Mouse (Mus musculus) liver, embryonic 11.5 days (tissue): ENCODE measurements around the gene Nppb. TPM values are rescaled to one million over a fixed set of nuclear protein-coding genes. Genes with fewer than 3 reads are reported as not detected.

Source experiments
- ATAC-seq: fragments of 200-750 bp; cut with Nextera tagmentation; replicated peaks from 2 replicates; pipeline ENCODE4 v1.8.0; 2017; ENCODE audit warnings: moderate number of reproducible peaks, mild to moderate bottlenecking, moderate TSS enrichment, moderate library complexity; ENCODE audit not compliant: low FRiP score
- DNase-seq: peaks from one replicate; pipeline ENCODE4 v3.0.0-alpha.2; 2017; ENCODE audit warnings: low spot score
- H3K27ac ChIP-seq: fragments of 300-500 bp; sonication (generic); 2 replicates; pipeline ENCODE4 v1.5.1; 2014; ENCODE audit warnings: mild to moderate bottlenecking, low read depth, low read length, control low read depth
- H3K27me3 ChIP-seq: fragments of 300-500 bp; sonication (generic); replicated peaks from 2 replicates; pipeline ENCODE4 v1.6.1; 2014; ENCODE audit warnings: low read length, mixed read lengths; ENCODE audit not compliant: control insufficient read depth, insufficient read depth
- H3K36me3 ChIP-seq: fragments of 300-500 bp; sonication (generic); 2 replicates; pipeline ENCODE4 v1.6.1; 2014; ENCODE audit warnings: mild to moderate bottlenecking, low read length, moderate library complexity, mixed read lengths; ENCODE audit not compliant: control insufficient read depth, insufficient read depth
- H3K4me1 ChIP-seq: fragments of 300-500 bp; sonication (generic); replicated peaks from 2 replicates; pipeline ENCODE4 v1.6.1; 2014; ENCODE audit warnings: low read length, mixed read lengths; ENCODE audit not compliant: control insufficient read depth, insufficient read depth
- H3K4me2 ChIP-seq: fragments of 300-500 bp; sonication (generic); 2 replicates; pipeline ENCODE4 v1.6.1; 2014; ENCODE audit warnings: mild to moderate bottlenecking, control low read depth, moderate library complexity
- H3K4me3 ChIP-seq: fragments of 300-500 bp; sonication (generic); 2 replicates; pipeline ENCODE4 v1.5.1; 2014; ENCODE audit warnings: low read depth, low read length, control low read depth
- H3K9ac ChIP-seq: fragments of 300-500 bp; sonication (generic); 2 replicates; pipeline ENCODE4 v1.6.1; 2014; ENCODE audit warnings: low read depth, low read length, control low read depth
- H3K9me3 ChIP-seq: fragments of 300-500 bp; sonication (generic); 2 replicates; pipeline ENCODE4 v1.6.1; 2016; ENCODE audit warnings: low read length, inconsistent platforms, mixed read lengths; ENCODE audit not compliant: control insufficient read depth
- WGBS: fragments of 180-500 bp; shearing (Covaris S2); extraction: QIAGEN DNeasy Blood & Tissue Kit; methylation state at CpG from one replicate; pipeline ENCODE4 v1.1.7; 2014; 5-methylcytosine and 5-hydroxymethylcytosine counted together
- polyA plus RNA-seq: library from polyadenylated mRNA; unstranded; fragments of >200 nt; fragmentation: Nextera tagmentation; extraction: Ambion mirVana; gene quantifications from 2 replicates; pipeline ENCODE4 v1.2.1, GENCODE M21; 2014

The Nppb gene
- polyA plus RNA-seq: 1.1 TPM in 1 of 2 replicates, not detected in the other

DNA sequence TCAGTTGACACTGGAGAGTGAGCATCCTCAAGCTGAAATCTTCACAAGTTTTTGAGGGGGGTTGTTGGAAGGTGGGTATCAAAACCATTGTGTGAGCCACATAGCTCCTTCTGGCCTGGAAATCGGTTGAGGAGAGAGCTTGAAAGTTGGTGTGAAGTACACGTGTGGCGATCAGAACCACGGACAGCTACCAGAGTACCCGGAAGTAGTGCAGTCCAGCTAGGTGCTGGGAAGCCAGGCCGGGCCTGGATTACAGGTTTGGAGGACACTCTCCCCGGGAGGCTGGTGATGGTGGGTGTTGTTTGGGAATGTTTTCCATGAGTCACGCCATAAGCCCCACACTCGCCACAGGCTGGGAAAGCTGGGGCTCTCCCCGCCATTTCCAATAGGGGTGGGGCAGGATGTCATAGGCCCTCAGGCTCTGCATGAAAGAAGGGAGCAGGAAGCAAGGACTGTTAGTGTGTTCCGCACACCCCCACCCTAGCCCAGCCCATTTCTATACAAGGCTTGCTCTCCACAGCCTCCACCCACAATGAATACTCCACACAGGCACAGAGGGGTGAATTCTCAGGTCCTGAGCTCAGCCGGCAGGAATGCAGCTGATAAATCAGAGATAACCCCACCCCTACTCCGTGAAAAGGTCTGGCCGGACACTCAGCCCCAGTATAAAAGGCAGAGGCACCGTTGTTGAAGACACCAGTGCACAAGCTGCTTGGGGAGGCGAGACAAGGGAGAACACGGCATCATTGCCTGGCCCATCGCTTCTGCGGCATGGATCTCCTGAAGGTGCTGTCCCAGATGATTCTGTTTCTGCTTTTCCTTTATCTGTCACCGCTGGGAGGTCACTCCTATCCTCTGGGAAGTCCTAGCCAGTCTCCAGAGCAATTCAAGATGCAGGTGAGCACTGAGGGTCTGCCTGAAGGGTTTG lies at the start of gene Nppb:
Gene Nppb (plus strand): TSS at position 584 of the 928 bp plus-strand sequence.
- H3K4me3 ChIP-seq: no peak within 1 kb of the TSS
- H3K9ac ChIP-seq: no peak within 1 kb of the TSS
- WGBS: 28% methylated on average over 20 of the region's 20 CpGs
- no peaks in the 10 kb centered on the region for H3K9me3 ChIP-seq
- peak within 1 kb of the TSS; percentile 41 for H3K4me2 ChIP-seq
- no peaks in the 10 kb centered on the region for H3K4me1 ChIP-seq
- DNase-seq (peak; percentile 55), ATAC-seq (peak; percentile 37)
- no peak within 1 kb of the TSS for H3K27ac ChIP-seq
- H3K36me3 ChIP-seq: no peaks in the 10 kb centered on the region
- H3K27me3 ChIP-seq: no peaks in the 10 kb centered on the region

DNA sequence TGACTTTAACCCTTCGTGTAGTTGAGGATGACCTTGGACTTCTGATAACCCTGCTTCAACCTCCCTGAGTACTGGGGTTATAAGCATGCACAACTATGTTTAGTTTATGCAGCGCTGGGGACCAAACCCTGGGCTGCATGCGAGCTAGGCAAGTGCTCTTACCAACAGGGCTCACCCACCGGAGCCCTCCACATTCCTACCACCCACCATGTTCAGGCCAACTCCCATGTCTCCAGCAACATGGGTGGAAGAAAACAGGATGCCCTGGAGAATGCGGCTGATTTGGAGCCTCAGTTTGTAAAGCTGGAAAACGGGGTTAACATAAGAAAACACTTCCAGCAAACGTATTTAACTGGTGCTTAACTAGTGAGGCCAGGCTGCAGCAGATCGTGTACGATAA lies 49.7 kb upstream of the Nppb start:
- H3K36me3 ChIP-seq: 0 out of 2 replicates have a peak, but pooled peaks cover 2% of the 10 kb centered on the region
- no peaks in the 10 kb centered on the region for H3K9me3 ChIP-seq
- WGBS: 17% methylated on average over 9 of the region's 9 CpGs
- DNase-seq (no peak), ATAC-seq (no peak)
- H3K27me3 ChIP-seq: no peaks in the 10 kb centered on the region
- no peak overlapping the region for H3K27ac ChIP-seq
- peaks cover 7% of the 10 kb centered on the region for H3K4me1 ChIP-seq
- H3K9ac ChIP-seq: peak overlapping the region; percentile 81
- H3K4me3 ChIP-seq: peak overlapping the region; percentile 71
- H3K4me2 ChIP-seq: peak overlapping the region; percentile 91

DNA sequence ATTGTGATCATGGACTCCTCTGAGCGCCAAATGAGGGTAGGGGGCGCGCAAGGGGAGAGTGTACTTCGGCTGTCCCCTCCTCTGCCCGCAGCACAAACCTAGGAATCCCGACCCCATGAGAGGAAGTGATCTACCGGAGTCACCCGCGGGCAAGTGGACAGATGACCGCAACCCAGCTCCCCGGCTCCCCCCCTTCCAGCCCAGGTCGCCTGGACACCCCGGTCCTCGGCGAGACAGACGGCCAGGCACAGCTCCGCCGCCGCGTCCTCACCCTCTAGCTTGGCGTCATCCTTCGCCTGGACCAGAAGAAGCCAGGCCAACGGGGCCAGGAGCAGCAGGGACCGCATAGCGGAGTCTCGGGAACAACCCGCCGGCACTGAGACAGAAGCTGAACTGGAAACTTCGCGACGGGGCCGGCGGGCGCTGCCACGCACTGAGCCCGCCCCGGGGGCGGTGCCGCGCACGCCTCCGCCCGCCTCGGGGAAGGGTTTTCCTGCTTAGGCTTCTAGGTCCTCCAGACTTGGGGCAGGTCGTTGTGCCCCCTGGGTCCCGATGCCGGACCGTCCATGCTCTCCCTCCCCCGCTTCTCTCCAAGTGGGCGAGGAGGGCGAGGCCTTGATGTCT lies 49.1 kb upstream of the Nppb start, which contains the start of gene Plod1:
Gene Plod1 (minus strand): TSS at position 437 of the 624 bp plus-strand sequence.
- peaks cover 7% of the 10 kb centered on the region for H3K4me1 ChIP-seq
- no peaks in the 10 kb centered on the region for H3K27me3 ChIP-seq
- peak; percentile 69 for ATAC-seq
- under 1% methylated on average over 51 of the region's 51 CpGs for WGBS
- H3K36me3 ChIP-seq: peaks cover 2% of the 10 kb centered on the region; the same call in 1 of the 2 replicates
- peak within 1 kb of the TSS; percentile 71 for H3K4me3 ChIP-seq
- H3K9me3 ChIP-seq: no peaks in the 10 kb centered on the region
- DNase-seq: peak; percentile 79
- H3K4me2 ChIP-seq: peak within 1 kb of the TSS; percentile 91
- H3K9ac ChIP-seq: peak within 1 kb of the TSS; percentile 81
- no peak within 1 kb of the TSS for H3K27ac ChIP-seq

DNA sequence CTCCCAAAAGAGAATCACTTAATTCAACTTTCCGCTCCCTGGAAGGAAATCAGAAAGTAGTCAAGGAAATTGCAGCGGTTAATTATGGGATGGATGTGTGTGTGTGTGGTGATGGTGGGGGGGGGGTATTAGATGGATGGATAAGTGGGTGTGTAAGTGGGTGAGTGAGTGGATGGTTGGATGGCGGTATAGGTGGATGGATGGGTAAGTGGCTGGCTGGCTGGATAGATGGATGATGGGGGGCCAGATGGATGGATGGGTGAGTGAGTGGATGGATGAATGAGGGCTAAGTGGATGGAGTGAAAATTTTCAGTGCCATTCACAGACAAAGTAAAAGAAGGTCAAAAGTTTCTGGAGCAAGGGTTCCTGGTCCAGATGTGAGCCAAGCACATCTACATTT lies 48.6 kb upstream of the Nppb start:
- ATAC-seq (no peak), DNase-seq (no peak)
- peaks cover 13% of the 10 kb centered on the region for H3K4me1 ChIP-seq
- H3K9ac ChIP-seq: peak overlapping the region; percentile 81
- 45% methylated on average over 3 of the region's 3 CpGs for WGBS
- no peaks in the 10 kb centered on the region for H3K27me3 ChIP-seq
- H3K4me3 ChIP-seq: peak overlapping the region; percentile 71
- H3K9me3 ChIP-seq: no peaks in the 10 kb centered on the region
- peak overlapping the region; percentile 91 for H3K4me2 ChIP-seq
- H3K36me3 ChIP-seq: peaks cover under 1% of the 10 kb centered on the region; the same call in 1 of the 2 replicates
- no peak overlapping the region for H3K27ac ChIP-seq

DNA sequence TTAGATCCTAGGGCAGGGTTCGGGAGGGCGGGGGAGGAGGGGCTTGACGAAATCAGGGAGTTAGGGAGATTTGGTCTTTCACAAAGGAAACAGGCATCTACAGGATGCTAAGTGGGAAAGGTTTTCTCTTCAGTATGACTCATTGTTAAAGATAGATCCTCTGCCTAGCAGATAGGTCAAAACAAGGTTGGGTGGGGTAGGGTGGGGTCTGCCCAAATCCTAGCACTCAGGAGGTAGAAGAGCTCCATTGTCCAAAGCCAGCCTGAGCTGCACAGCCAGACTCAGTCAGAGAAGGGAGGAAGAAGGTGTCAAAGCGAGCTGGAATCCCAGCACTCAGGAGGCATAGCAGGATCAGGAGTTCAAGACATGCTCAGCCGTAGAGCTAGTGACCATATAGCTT lies 48.1 kb upstream of the Nppb start:
- ATAC-seq (no peak), DNase-seq (no peak)
- H3K4me3 ChIP-seq: no peak overlapping the region
- H3K27ac ChIP-seq: no peak overlapping the region
- H3K9ac ChIP-seq: no peak overlapping the region
- H3K4me1 ChIP-seq: peaks cover 18% of the 10 kb centered on the region
- WGBS: 58% methylated on average over 5 of the region's 5 CpGs
- peak overlapping the region; percentile 91; the same call in 1 of the 2 replicates for H3K4me2 ChIP-seq
- H3K27me3 ChIP-seq: no peaks in the 10 kb centered on the region
- no peaks in the 10 kb centered on the region for H3K9me3 ChIP-seq
- H3K36me3 ChIP-seq: peaks cover 2% of the 10 kb centered on the region; the same call in 1 of the 2 replicates

DNA sequence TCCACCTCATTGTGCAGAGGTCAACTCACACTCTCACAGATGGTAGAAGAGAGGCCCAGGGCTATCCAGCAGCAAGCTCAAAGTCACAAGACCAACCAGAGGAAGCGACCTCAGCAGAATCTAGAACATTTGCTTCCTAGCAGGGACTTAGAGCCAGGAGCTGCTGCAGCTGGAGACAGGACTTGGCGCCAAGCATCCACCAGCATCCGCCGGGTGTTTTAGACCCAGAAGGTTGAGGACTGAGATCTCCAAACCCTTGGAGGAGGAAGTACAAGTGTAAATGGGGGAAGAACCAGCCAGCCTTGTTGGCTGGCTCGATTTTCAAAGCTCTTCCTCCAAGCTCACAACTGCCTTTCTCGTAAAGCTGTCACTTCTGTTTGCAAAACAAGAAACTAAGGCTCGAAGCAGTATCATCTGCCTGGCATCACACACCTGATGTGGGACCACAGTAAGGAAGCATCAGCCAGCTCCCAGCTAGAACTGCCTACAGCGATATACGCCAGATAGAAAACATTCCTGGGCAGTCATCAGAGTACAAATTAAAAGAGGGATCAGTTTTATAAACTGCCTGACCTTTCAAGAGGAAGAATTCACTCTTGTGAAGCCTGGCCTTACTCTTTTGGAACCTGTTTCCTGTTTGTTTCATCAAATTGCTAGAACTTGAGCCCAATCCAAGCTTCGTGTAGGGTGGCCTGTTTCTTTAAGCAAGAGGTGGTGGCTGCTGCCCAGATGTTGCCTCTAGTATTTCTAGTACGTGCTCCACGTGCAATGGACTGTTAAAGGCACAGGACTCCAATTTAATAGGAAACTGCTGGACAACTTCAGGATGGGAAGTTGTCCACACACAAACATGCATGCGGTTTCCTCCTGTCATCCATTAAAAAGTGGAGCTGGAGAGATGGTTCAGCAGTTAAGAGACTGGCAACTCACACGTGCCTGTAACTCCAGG lies 47.2 kb upstream of the Nppb start:
- Histone ChIP-seq H3K9ac (no peak overlapping the region), H3K27me3 (no peaks in the 10 kb centered on the region), H3K4me2 (no peak overlapping the region), H3K9me3 (no peaks in the 10 kb centered on the region), H3K4me3 (no peak overlapping the region), H3K27ac (no peak overlapping the region), H3K4me1 (peaks cover 20% of the 10 kb centered on the region), H3K36me3 (peaks cover 2% of the 10 kb centered on the region; the same call in 1 of the 2 replicates)
- ATAC-seq: no peak
- DNase-seq: no peak
- 54% methylated on average over 14 of the region's 14 CpGs for WGBS

DNA sequence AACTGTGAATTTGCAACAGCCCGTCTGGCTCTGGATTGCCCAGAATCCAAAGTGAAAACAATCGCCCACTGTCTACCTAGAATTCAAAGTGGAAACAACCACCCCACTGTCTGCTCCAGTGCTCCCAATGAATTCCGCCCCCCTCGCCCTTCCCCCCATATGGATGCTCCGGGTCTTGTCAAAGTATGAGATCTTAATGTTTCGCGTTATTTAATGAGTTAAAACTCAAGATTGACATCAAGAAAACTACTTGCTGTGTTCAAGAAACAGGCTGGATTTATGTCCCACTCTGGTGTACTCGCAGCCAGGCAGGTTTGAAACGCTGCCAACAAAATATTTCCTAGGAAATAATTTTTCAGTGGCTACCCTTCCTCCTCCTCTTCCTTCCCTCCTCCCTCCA lies 45.5 kb upstream of the Nppb start:
- WGBS: 63% methylated on average over 9 of the region's 9 CpGs
- no peak for ATAC-seq
- peaks cover 17% of the 10 kb centered on the region for H3K4me1 ChIP-seq
- 0 out of 2 replicates have a peak overlapping the region, but pooled peaks have one; percentile 10 for H3K9ac ChIP-seq
- no peaks in the 10 kb centered on the region for H3K9me3 ChIP-seq
- no peak overlapping the region for H3K27ac ChIP-seq
- 0 out of 2 replicates have a peak overlapping the region, but pooled peaks have one; percentile 99 for H3K4me3 ChIP-seq
- no peaks in the 10 kb centered on the region for H3K27me3 ChIP-seq
- peak overlapping the region; percentile 51 for H3K4me2 ChIP-seq
- no peak for DNase-seq
- H3K36me3 ChIP-seq: peaks cover 12% of the 10 kb centered on the region

DNA sequence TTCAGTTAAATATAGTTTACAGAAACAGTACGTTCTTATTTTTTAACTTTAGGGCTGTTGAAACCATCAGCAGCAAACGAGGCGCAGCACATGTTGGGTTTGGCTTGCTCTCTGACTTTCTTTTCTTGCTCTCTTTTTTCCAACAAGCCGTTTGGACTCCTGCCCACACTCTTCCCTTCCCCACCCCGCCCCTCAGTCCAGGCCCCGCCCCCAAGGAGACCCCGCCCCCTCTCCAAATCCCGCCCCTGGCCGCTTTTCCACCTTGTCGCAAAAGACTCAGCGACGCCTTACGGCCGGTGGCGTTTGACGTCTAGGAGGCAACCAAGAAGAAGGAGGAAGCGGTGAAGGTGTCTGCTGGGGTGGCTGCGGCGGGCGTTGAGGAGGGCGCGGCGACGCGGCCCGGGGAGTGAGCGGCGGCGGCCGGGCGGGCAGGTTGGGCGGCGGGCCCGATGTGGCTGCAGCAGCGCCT lies 45.0 kb upstream of the Nppb start, which contains the start of gene 2510039O18Rik:
Gene 2510039O18Rik (plus strand): TSS at position 320 of the 469 bp plus-strand sequence.
- WGBS: under 1% methylated on average over 32 of the region's 35 CpGs
- peak; percentile 84 for DNase-seq

More for the DNA sequence above, 45.0 kb upstream of the Nppb start, which contains the start of gene 2510039O18Rik:
- Histone ChIP-seq H3K4me2 (peak within 1 kb of the TSS; percentile 99), H3K9ac (peak within 1 kb of the TSS; percentile 92), H3K4me3 (peak within 1 kb of the TSS; percentile 99), H3K36me3 (peaks cover 17% of the 10 kb centered on the region), H3K9me3 (no peaks in the 10 kb centered on the region), H3K27ac (peak within 1 kb of the TSS; percentile 74), H3K27me3 (no peaks in the 10 kb centered on the region), H3K4me1 (peaks cover 17% of the 10 kb centered on the region)
- ATAC-seq: peak; percentile 73
